Mouse (Mus musculus): ENCODE data around the gene Gadd45gip1. TPM values are rescaled to one million over a fixed set of nuclear protein-coding genes. Genes with fewer than 3 reads are reported as not detected.

Gadd45gip1 gene
- polyA plus RNA-seq, 1 experiment from 2014 or later, result 54.3 TPM

- Histone ChIP-seq H3K27ac (no peak overlapping the region), H3K27me3 (ENCODE audit: insufficient read depth, low read length) (no peaks in the 10 kb centered on the region), H3K36me3 (ENCODE audit: insufficient read depth, low read length) (peaks cover 23% of the 10 kb centered on the region), H3K4me3 (replicated peaks; ENCODE audit: low read depth, low read length) (no peak overlapping the region), H3K9me3 (replicated peaks; ENCODE audit: low read length) (no peaks in the 10 kb centered on the region), H3K9ac (ENCODE audit: low read depth, low read length) (no peak overlapping the region), H3K4me2 (ENCODE audit: low read length) (no peak overlapping the region), H3K4me1 (replicated peaks; ENCODE audit: insufficient read depth, low read length) (no peaks in the 10 kb centered on the region)
- TF ChIP-seq CTCF (IDR thresholded peaks at IDR 0.05; ENCODE audit: low read depth), result no peak
- DNase-seq (ENCODE audit: low spot score), result no peak
- no peak for ATAC-seq (replicated peaks; ENCODE audit: low FRiP score, low read depth)
- WGBS, result 91% methylated on average over 4 of the region's 4 CpGs
These were observed 53.4 kb downstream of the Gadd45gip1 start for GRCm38 (mm10) chr8:84884728-84885127.

Small RNAs within 50 kb of the gene (microRNA-seq; reads per million reads assigned to microRNA genes)
- 1.6 reads per million for gene Mir7069

Other genes starting within 250 kb of the Gadd45gip1 start
- gene Ier2, start 168.7 kb upstream of the Gadd45gip1 start, polyA plus RNA-seq (2015; fragmentation: Nextera tagmentation; extraction: Ambion mirVana), result 77.4 and 83.8 TPM in 2 replicates
- 55.3 and 56.1 TPM in 2 replicates for gene Trmt1, start 145.2 kb upstream of the Gadd45gip1 start, polyA plus RNA-seq (2015; fragmentation: Nextera tagmentation; extraction: Ambion mirVana)
- 15.9 and 16.1 TPM in 2 replicates for gene Nacc1, start 143.7 kb upstream of the Gadd45gip1 start, polyA plus RNA-seq (2015; fragmentation: Nextera tagmentation; extraction: Ambion mirVana)
- 6.1 and 6.4 TPM in 2 replicates for gene Lyl1, start 130.1 kb upstream of the Gadd45gip1 start, polyA plus RNA-seq (2015; fragmentation: Nextera tagmentation; extraction: Ambion mirVana)
- 1.9 and 2.5 TPM in 2 replicates for gene G430095P16Rik, start 108.5 kb upstream of the Gadd45gip1 start, polyA plus RNA-seq (2015; fragmentation: Nextera tagmentation; extraction: Ambion mirVana)
- gene Nfix, start 31.2 kb upstream of the Gadd45gip1 start, polyA plus RNA-seq (2015; fragmentation: Nextera tagmentation; extraction: Ambion mirVana), result 21.1 and 22.3 TPM in 2 replicates
- gene Dand5, start 8.7 kb upstream of the Gadd45gip1 start, polyA plus RNA-seq (2015; fragmentation: Nextera tagmentation; extraction: Ambion mirVana), result 7.0 and 7.4 TPM in 2 replicates
- 97.1 and 98.9 TPM in 2 replicates for gene Rad23a, start 9.1 kb downstream of the Gadd45gip1 start, polyA plus RNA-seq (2015; fragmentation: Nextera tagmentation; extraction: Ambion mirVana)
- 644 and 753 TPM in 2 replicates for gene Calr, start 15.4 kb downstream of the Gadd45gip1 start, polyA plus RNA-seq (2015; fragmentation: Nextera tagmentation; extraction: Ambion mirVana)
- gene Farsa, start 25.5 kb downstream of the Gadd45gip1 start, polyA plus RNA-seq (2015; fragmentation: Nextera tagmentation; extraction: Ambion mirVana), result 68.2 and 74.7 TPM in 2 replicates
- gene Syce2, start 40.6 kb downstream of the Gadd45gip1 start, polyA plus RNA-seq (2015; fragmentation: Nextera tagmentation; extraction: Ambion mirVana), result 43.0 and 45.7 TPM in 2 replicates
- 59.2 and 67.6 TPM in 2 replicates for gene Gcdh, start 62.4 kb downstream of the Gadd45gip1 start, polyA plus RNA-seq (2015; fragmentation: Nextera tagmentation; extraction: Ambion mirVana)
- gene Klf1, start 70.4 kb downstream of the Gadd45gip1 start, polyA plus RNA-seq (2015; fragmentation: Nextera tagmentation; extraction: Ambion mirVana), result 1.1 and 1.8 TPM in 2 replicates
- gene Dnase2a, start 77.0 kb downstream of the Gadd45gip1 start, polyA plus RNA-seq (2015; fragmentation: Nextera tagmentation; extraction: Ambion mirVana), result 12.3 and 13.2 TPM in 2 replicates
- 0.04 and 0.08 TPM in 2 replicates for gene Mast1, start 105.8 kb downstream of the Gadd45gip1 start, polyA plus RNA-seq (2015; fragmentation: Nextera tagmentation; extraction: Ambion mirVana)
- gene Rtbdn, start 115.5 kb downstream of the Gadd45gip1 start, polyA plus RNA-seq (2015; fragmentation: Nextera tagmentation; extraction: Ambion mirVana), result 0.09 TPM in 1 of 2 replicates, not detected in the other
- not detected in 2 replicates for gene Gm49661, start 137.9 kb downstream of the Gadd45gip1 start, polyA plus RNA-seq (2015; fragmentation: Nextera tagmentation; extraction: Ambion mirVana)
- 729 and 747 TPM in 2 replicates for gene Prdx2, start 138.1 kb downstream of the Gadd45gip1 start, polyA plus RNA-seq (2015; fragmentation: Nextera tagmentation; extraction: Ambion mirVana)
- 101 and 103 TPM in 2 replicates for gene Rnaseh2a, start 138.2 kb downstream of the Gadd45gip1 start, polyA plus RNA-seq (2015; fragmentation: Nextera tagmentation; extraction: Ambion mirVana)
- gene Junb, start 147.2 kb downstream of the Gadd45gip1 start, polyA plus RNA-seq (2015; fragmentation: Nextera tagmentation; extraction: Ambion mirVana), result 22.7 and 27.7 TPM in 2 replicates
- gene Hook2, start 159.1 kb downstream of the Gadd45gip1 start, polyA plus RNA-seq (2015; fragmentation: Nextera tagmentation; extraction: Ambion mirVana), result 30.2 and 32.0 TPM in 2 replicates
- not detected in 2 replicates for gene Best2, start 183.0 kb downstream of the Gadd45gip1 start, polyA plus RNA-seq (2015; fragmentation: Nextera tagmentation; extraction: Ambion mirVana)
- gene Asna1, start 193.8 kb downstream of the Gadd45gip1 start, polyA plus RNA-seq (2015; fragmentation: Nextera tagmentation; extraction: Ambion mirVana), result 116 and 125 TPM in 2 replicates
- gene Trir, start 195.3 kb downstream of the Gadd45gip1 start, polyA plus RNA-seq (2015; fragmentation: Nextera tagmentation; extraction: Ambion mirVana), result 120 and 131 TPM in 2 replicates
- 19.0 and 19.4 TPM in 2 replicates for gene Tnpo2, start 205.4 kb downstream of the Gadd45gip1 start, polyA plus RNA-seq (2015; fragmentation: Nextera tagmentation; extraction: Ambion mirVana)
- gene Fbxw9, start 228.5 kb downstream of the Gadd45gip1 start, polyA plus RNA-seq (2015; fragmentation: Nextera tagmentation; extraction: Ambion mirVana), result 35.2 and 38.5 TPM in 2 replicates
- not detected in 2 replicates for gene Gm5741, start 236.5 kb downstream of the Gadd45gip1 start, polyA plus RNA-seq (2015; fragmentation: Nextera tagmentation; extraction: Ambion mirVana)
- gene Dhps, start 240.2 kb downstream of the Gadd45gip1 start, polyA plus RNA-seq (2015; fragmentation: Nextera tagmentation; extraction: Ambion mirVana), result 55.7 and 59.7 TPM in 2 replicates
- gene Wdr83os, start 249.2 kb downstream of the Gadd45gip1 start, polyA plus RNA-seq (2015; fragmentation: Nextera tagmentation; extraction: Ambion mirVana), result 152 and 156 TPM in 2 replicates
- 33.8 and 36.7 TPM in 2 replicates for gene Wdr83, start 249.8 kb downstream of the Gadd45gip1 start, polyA plus RNA-seq (2015; fragmentation: Nextera tagmentation; extraction: Ambion mirVana)

All from kidney, postnatal 0 days (tissue).